ENCODE assay signal across 8 mouse cellular contexts in genomic region chr6:149100174-149101075, GRCm38 (mm10). TPM values are rescaled to one million over a fixed set of nuclear protein-coding genes. Genes with fewer than 3 reads are reported as not detected.
DNase-seq lines count a peak whose midpoint lies in the region; ATAC-seq and TF ChIP-seq lines count a peak whose summit lies in the region.

No protein-coding gene starts in this region.

- intact Hi-C loops in gastrocnemius, adult 2 months (cut with DNase I), result loop anchor here (5.0 kb wide), 1 partner anchor 153 kb away; the partner anchor contains the start of gene Sinhcaf

- peak; percentile 29 for DNase-seq in WW6 (ENCODE audit: low read depth, low spot score)
- DNase-seq in cerebellum, postnatal 4 days (ENCODE audit: low spot score in 2 of 2), result peak; percentile 37 to 59
- peak; percentile 53 for DNase-seq in gastrocnemius, adult 2 months
- peak; percentile 42 for DNase-seq in left cerebral cortex, adult 11 months (ENCODE audit: low spot score)
- peak; percentile 52 for DNase-seq in lung, postnatal 14 days
- DNase-seq in retina, adult 2 months (ENCODE audit: low read depth, low spot score), result peak; percentile 8
- peak; percentile 18 for DNase-seq in urinary bladder, postnatal 10 days (ENCODE audit: low spot score)

- H3K4me2 ChIP-seq in hindbrain, embryonic 15.5 days, result peak overlapping the region; percentile 57

- no peak; the same call in 1 of the 2 replicates for TF ChIP-seq CTCF in gastrocnemius, adult 2 months (IDR thresholded peaks at IDR 0.05)

- ATAC-seq in hindbrain, embryonic 15.5 days (ENCODE audit: low FRiP score, low read depth), result peak; percentile 53

- H3K4me3 ChIP-seq in gastrocnemius, adult 2 months, result peak overlapping the region; percentile 84
- H3K4me3 ChIP-seq in hindbrain, embryonic 15.5 days, result peak overlapping the region; percentile 95

- H3K9ac ChIP-seq in hindbrain, embryonic 15.5 days, result peak overlapping the region; percentile 84

- peak overlapping the region; percentile 92 for H3K27ac ChIP-seq in gastrocnemius, adult 2 months
- peak overlapping the region; percentile 97 for H3K27ac ChIP-seq in hindbrain, embryonic 15.5 days (replicated peaks)

- no peaks in the 10 kb centered on the region for H3K9me3 ChIP-seq in hindbrain, embryonic 15.5 days

- H3K27me3 ChIP-seq in hindbrain, embryonic 15.5 days, result no peaks in the 10 kb centered on the region

- WGBS in hindbrain, embryonic 15.5 days, result under 1% methylated on average over 52 of the region's 52 CpGs

- peaks cover 13% of the 10 kb centered on the region for H3K4me1 ChIP-seq in hindbrain, embryonic 15.5 days (replicated peaks)

- no peaks in the 10 kb centered on the region for H3K36me3 ChIP-seq in hindbrain, embryonic 15.5 days

RNA-seq across cellular contexts. Expression of gene Dennd5b, which starts 1.1 kb away (rescaled TPM):
- 1 to 10 TPM; 4.8 to 9.1 TPM for total RNA-seq in gastrocnemius, adult 2 months (2021)
- 12.0 and 12.8 TPM in 2 replicates for polyA plus RNA-seq in hindbrain, embryonic 15.5 days (2015; fragmentation: Nextera tagmentation; extraction: Ambion mirVana)

RNA-seq across cellular contexts. Expression of gene Gm10203, which starts 29.5 kb away (rescaled TPM):
- total RNA-seq in gastrocnemius, adult 2 months (2021), result not detected
- polyA plus RNA-seq in hindbrain, embryonic 15.5 days (2015; fragmentation: Nextera tagmentation; extraction: Ambion mirVana), result not detected in 2 replicates

RNA-seq across cellular contexts. Expression of gene Etfbkmt, which starts 39.2 kb away (rescaled TPM):
- total RNA-seq in gastrocnemius, adult 2 months (2021), result 10 to 100 TPM; 13.7 to 14.8 TPM
- 7.3 and 8.2 TPM in 2 replicates for polyA plus RNA-seq in hindbrain, embryonic 15.5 days (2015; fragmentation: Nextera tagmentation; extraction: Ambion mirVana)

Comparison
In these comparisons a context has a peak if more than half of its experiments do, and no peak if none do; other contexts are left out.
1. Peak in every context shown above with its lines: DNase-seq, ATAC-seq, H3K4me3 ChIP-seq and H3K27ac ChIP-seq.